Mouse (Mus musculus) cortical plate, adult 2 months (tissue): ENCODE results near the gene Cd36.

ENCODE experiments used
- CTCF ChIP-seq: fragments of 200-500 bp; IDR thresholded peaks from 2 replicates; pipeline ENCODE4 v1.5.1; 2011; ENCODE audit warnings: mild to moderate bottlenecking, control low read depth, low read length; ENCODE audit not compliant: insufficient read depth; ENCODE audit errors: extremely low read depth
- POLR2A ChIP-seq: fragments of 200-500 bp; IDR thresholded peaks from 2 replicates; pipeline ENCODE4 v1.6.1; 2011; ENCODE audit warnings: mild to moderate bottlenecking, low read length, control low read depth; ENCODE audit not compliant: insufficient read depth; ENCODE audit errors: extremely low read depth

- TF ChIP-seq POLR2A (no peak), CTCF (no peak)
These were observed 141.5 kb downstream of the Cd36 start for GRCm38 (mm10) chr5:17747143-17747542.
